Comparison of ENCODE assay signal across 8 mouse cellular contexts in genomic region chr13:101692866-101693691, GRCm38 (mm10).
DNase-seq lines count a peak whose midpoint lies in the region; ATAC-seq and TF ChIP-seq lines count a peak whose summit lies in the region.

No protein-coding gene starts in this region.

- H3K4me3 ChIP-seq in heart, embryonic 16.5 days (ENCODE audit: low read length) = peak overlapping the region; percentile 66
- H3K4me3 ChIP-seq in heart, adult 2 months = no peak overlapping the region
- H3K4me3 ChIP-seq in forebrain, embryonic 10.5 days = peak overlapping the region; percentile 73; the same call in 1 of the 2 replicates
- peak overlapping the region; percentile 78 for H3K4me3 ChIP-seq in liver, embryonic 15.5 days (replicated peaks)

- H3K9ac ChIP-seq in heart, embryonic 16.5 days (ENCODE audit: low read length) = peak overlapping the region; percentile 72
- H3K9ac ChIP-seq in heart, adult 2 months (ENCODE audit: low read depth, low read length) = no peak overlapping the region
- peak overlapping the region; percentile 87 for H3K9ac ChIP-seq in liver, embryonic 15.5 days

- peak overlapping the region; percentile 86 for H3K27ac ChIP-seq in heart, embryonic 16.5 days (ENCODE audit: low read length)
- H3K27ac ChIP-seq in heart, adult 2 months = no peak overlapping the region; the same call in 1 of the 2 replicates
- no peak overlapping the region for H3K27ac ChIP-seq in forebrain, embryonic 10.5 days
- H3K27ac ChIP-seq in liver, embryonic 15.5 days (replicated peaks) = peak overlapping the region; percentile 95

- H3K9me3 ChIP-seq in heart, embryonic 16.5 days (replicated peaks; ENCODE audit: control insufficient read depth, low read length) = no peaks in the 10 kb centered on the region
- no peaks in the 10 kb centered on the region for H3K9me3 ChIP-seq in forebrain, embryonic 10.5 days
- no peaks in the 10 kb centered on the region for H3K9me3 ChIP-seq in liver, embryonic 15.5 days (replicated peaks)

- no peak for TF ChIP-seq POLR2A in heart, adult 2 months (IDR thresholded peaks at IDR 0.05; ENCODE audit: insufficient read depth, low read depth, low read length)

- no peaks in the 10 kb centered on the region for H3K79me2 ChIP-seq in heart, adult 2 months (replicated peaks; ENCODE audit: control insufficient read depth, insufficient read depth, low read length)

- no peak for DNase-seq in heart, adult 2 months
- peak; percentile 92 for DNase-seq in brain, adult 2 months (ENCODE audit: low read depth, low spot score)
- DNase-seq in forebrain, embryonic 10.5 days (ENCODE audit: extremely low spot score, low spot score) = peak; percentile 8
- DNase-seq in layer of hippocampus, postnatal 36 days = no peak
- no peak for DNase-seq in adrenal gland, postnatal 25 days
- DNase-seq in frontal cortex, postnatal 25 days (ENCODE audit: low spot score in 2 of 2) = no peak

- no peak for ATAC-seq in heart, embryonic 16.5 days (replicated peaks; ENCODE audit: extremely low read depth, insufficient read depth, low FRiP score)
- peak; percentile 0; the same call in 1 of the 2 replicates for ATAC-seq in liver, embryonic 15.5 days (ENCODE audit: insufficient read depth)

- no peaks in the 10 kb centered on the region for H3K27me3 ChIP-seq in heart, embryonic 16.5 days (ENCODE audit: control insufficient read depth, insufficient read depth, low read length)
- H3K27me3 ChIP-seq in heart, adult 2 months (ENCODE audit: control insufficient read depth, insufficient read depth, low read length) = no peaks in the 10 kb centered on the region
- H3K27me3 ChIP-seq in forebrain, embryonic 10.5 days (ENCODE audit: poor library complexity, severe bottlenecking) = peaks cover 22% of the 10 kb centered on the region
- no peaks in the 10 kb centered on the region for H3K27me3 ChIP-seq in liver, embryonic 15.5 days

- TF ChIP-seq CTCF in heart, adult 2 months (IDR thresholded peaks at IDR 0.05) = no peak

- TF ChIP-seq EP300 in heart, adult 2 months (IDR thresholded peaks at IDR 0.05; ENCODE audit: insufficient read depth, low read depth, low read length) = no peak

- peaks cover 10% of the 10 kb centered on the region for H3K36me3 ChIP-seq in heart, embryonic 16.5 days (ENCODE audit: control insufficient read depth, insufficient read depth)
- peaks cover 12% of the 10 kb centered on the region for H3K36me3 ChIP-seq in heart, adult 2 months (ENCODE audit: control insufficient read depth, insufficient read depth, low read length)
- H3K36me3 ChIP-seq in forebrain, embryonic 10.5 days (replicated peaks) = peaks cover 8% of the 10 kb centered on the region
- peaks cover 19% of the 10 kb centered on the region for H3K36me3 ChIP-seq in liver, embryonic 15.5 days (replicated peaks)

- H3K4me2 ChIP-seq in heart, embryonic 16.5 days (ENCODE audit: low read depth, low read length) = peak overlapping the region; percentile 64
- peak overlapping the region; percentile 95 for H3K4me2 ChIP-seq in liver, embryonic 15.5 days

- 54% methylated on average over 7 of the region's 7 CpGs for WGBS in heart, embryonic 16.5 days
- 68% methylated on average over 7 of the region's 7 CpGs for WGBS in heart, adult 2 months
- WGBS in forebrain, embryonic 10.5 days = 62% methylated on average over 7 of the region's 7 CpGs
- WGBS in liver, embryonic 15.5 days (ENCODE audit: insufficient replicate concordance) = 52% methylated on average over 7 of the region's 7 CpGs

- H3K4me1 ChIP-seq in heart, embryonic 16.5 days (ENCODE audit: control insufficient read depth, insufficient read depth, low read length) = peaks cover 44% of the 10 kb centered on the region
- peaks cover 10% of the 10 kb centered on the region for H3K4me1 ChIP-seq in heart, adult 2 months (ENCODE audit: control insufficient read depth, insufficient read depth, low read length)
- peaks cover 61% of the 10 kb centered on the region for H3K4me1 ChIP-seq in forebrain, embryonic 10.5 days
- H3K4me1 ChIP-seq in liver, embryonic 15.5 days (replicated peaks) = peaks cover 62% of the 10 kb centered on the region

- intact Hi-C loops in heart, adult 2 months (cut with DNase I) = loop anchor here (2.0 kb wide), 1 partner anchor 800 kb away; no protein-coding TSS in a partner anchor

Comparison
In these comparisons a context has a peak if more than half of its experiments do, and no peak if none do; other contexts are left out.
1. H3K27ac ChIP-seq: peak in heart, embryonic 16.5 days (single experiment) and liver, embryonic 15.5 days (single experiment); none in heart, adult 2 months (single experiment) and forebrain, embryonic 10.5 days (single experiment).
2. DNase-seq: peak in brain, adult 2 months (single experiment) and forebrain, embryonic 10.5 days (single experiment); none in heart, adult 2 months (0 of 2), layer of hippocampus, postnatal 36 days (0 of 2), adrenal gland, postnatal 25 days (single experiment) and frontal cortex, postnatal 25 days (0 of 2).